Mouse (Mus musculus): ENCODE measurements at regions not wholly inside any gene's neighbourhood (a gene's known extent, or its start where the extent isn't known, plus 50 kb on each side); places are given as distances from the start of the nearest gene placed in this dataset.

DNA sequence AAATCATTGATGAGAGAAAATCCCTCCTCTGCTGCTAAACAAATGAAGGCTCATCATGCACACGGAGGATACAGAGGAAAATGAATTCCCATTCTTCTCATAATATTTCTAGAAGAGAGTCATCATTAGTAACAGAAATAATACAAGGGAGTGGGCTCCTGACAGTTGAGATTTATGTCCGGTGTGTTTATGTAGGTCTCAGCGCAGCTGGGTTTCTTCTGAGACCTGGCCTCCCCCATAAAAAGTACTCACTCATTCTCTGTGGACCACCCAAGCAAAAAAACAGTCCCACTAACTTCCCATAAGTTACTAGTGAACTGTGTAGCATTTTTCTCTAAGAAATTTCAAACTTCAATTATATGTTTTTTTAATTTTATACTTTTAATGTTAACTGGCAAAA, 792.7 kb upstream of the Map3k7 start:
- H3K4me3 ChIP-seq (ENCODE audit: low read length), result no peak overlapping the region
- H3K27me3 ChIP-seq (ENCODE audit: control insufficient read depth, insufficient read depth, low read length), result no peaks in the 10 kb centered on the region
- 19% methylated on average over 3 of the region's 3 CpGs for WGBS

DNA sequence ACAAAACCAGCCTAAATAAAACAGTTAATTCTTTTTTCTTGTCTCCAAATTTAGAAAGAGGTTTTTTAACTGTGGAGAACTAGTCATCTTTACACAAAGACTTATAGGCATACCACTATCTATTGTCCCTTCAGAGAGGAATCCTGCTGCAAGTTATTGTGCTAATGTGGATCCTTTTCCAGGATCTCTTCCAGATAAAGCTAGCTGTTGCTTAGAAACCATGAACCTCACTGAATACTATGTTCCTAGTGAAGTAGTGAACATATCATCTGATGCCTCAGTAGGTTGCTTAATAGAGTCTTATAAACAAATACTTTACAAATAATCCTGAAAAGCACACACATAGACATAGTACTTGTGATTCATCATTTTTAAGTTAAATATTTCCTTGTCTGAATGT, 766.0 kb upstream of the Map3k7 start:
- no peaks in the 10 kb centered on the region for H3K4me1 ChIP-seq (ENCODE audit: control insufficient read depth, insufficient read depth, low read length)
- no peak overlapping the region for H3K9ac ChIP-seq (ENCODE audit: low read depth, low read length)
- H3K27ac ChIP-seq (ENCODE audit: low read depth, low read length), result no peak overlapping the region
- H3K4me3 ChIP-seq (ENCODE audit: low read length), result no peak overlapping the region
- no peaks in the 10 kb centered on the region for H3K36me3 ChIP-seq (ENCODE audit: control insufficient read depth, insufficient read depth, low read length)
- no peaks in the 10 kb centered on the region for H3K27me3 ChIP-seq (ENCODE audit: control insufficient read depth, insufficient read depth, low read length)
- ATAC-seq (ENCODE audit: low FRiP score, low TSS enrichment), result no peak
- no peaks in the 10 kb centered on the region for H3K9me3 ChIP-seq (ENCODE audit: control insufficient read depth, low read length)
- H3K4me2 ChIP-seq (replicated peaks; ENCODE audit: low read depth, low read length), result no peak overlapping the region

More for the DNA sequence above, 792.7 kb upstream of the Map3k7 start:
- H3K36me3 ChIP-seq (ENCODE audit: control insufficient read depth, insufficient read depth, low read length), result no peaks in the 10 kb centered on the region
- ATAC-seq (ENCODE audit: low FRiP score, low TSS enrichment), result peak; percentile 81
- no peaks in the 10 kb centered on the region for H3K9me3 ChIP-seq (ENCODE audit: control insufficient read depth, low read length)
- no peak overlapping the region for H3K27ac ChIP-seq (ENCODE audit: low read depth, low read length)
- no peaks in the 10 kb centered on the region for H3K4me1 ChIP-seq (ENCODE audit: control insufficient read depth, insufficient read depth, low read length)
- no peak overlapping the region for H3K4me2 ChIP-seq (replicated peaks; ENCODE audit: low read depth, low read length)
- no peak overlapping the region for H3K9ac ChIP-seq (ENCODE audit: low read depth, low read length)

DNA sequence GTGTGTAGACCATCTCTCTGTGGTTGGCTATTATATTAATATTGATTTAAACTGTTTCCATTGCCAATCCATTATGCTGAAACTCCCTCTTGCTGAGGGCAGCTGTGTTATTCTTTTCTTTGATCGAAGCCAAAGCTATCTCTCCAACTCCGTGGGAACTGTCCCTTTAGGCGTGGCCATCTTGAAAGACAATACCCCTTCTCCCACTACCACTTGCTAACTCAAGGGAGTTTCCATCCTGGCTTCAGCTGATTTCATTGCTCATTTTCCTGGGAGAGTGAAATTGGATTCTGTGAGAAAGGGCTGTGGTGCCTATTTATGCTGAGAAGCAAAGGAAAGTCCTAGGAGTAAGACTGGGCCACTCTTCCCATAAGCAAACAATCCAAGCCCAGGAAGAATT, 760.6 kb upstream of the Map3k7 start:
- H3K4me3 ChIP-seq (ENCODE audit: low read length), result no peak overlapping the region
- H3K27me3 ChIP-seq (ENCODE audit: control insufficient read depth, insufficient read depth, low read length), result no peaks in the 10 kb centered on the region
- WGBS, result 49% methylated on average over 3 of the region's 3 CpGs
- no peak overlapping the region for H3K9ac ChIP-seq (ENCODE audit: low read depth, low read length)
- no peak overlapping the region for H3K4me2 ChIP-seq (replicated peaks; ENCODE audit: low read depth, low read length)
- ATAC-seq (ENCODE audit: low FRiP score, low TSS enrichment), result peak; percentile 80
- H3K27ac ChIP-seq (ENCODE audit: low read depth, low read length), result no peak overlapping the region
- H3K9me3 ChIP-seq (ENCODE audit: control insufficient read depth, low read length), result no peaks in the 10 kb centered on the region
- H3K4me1 ChIP-seq (ENCODE audit: control insufficient read depth, insufficient read depth, low read length), result no peaks in the 10 kb centered on the region
- H3K36me3 ChIP-seq (ENCODE audit: control insufficient read depth, insufficient read depth, low read length), result no peaks in the 10 kb centered on the region

DNA sequence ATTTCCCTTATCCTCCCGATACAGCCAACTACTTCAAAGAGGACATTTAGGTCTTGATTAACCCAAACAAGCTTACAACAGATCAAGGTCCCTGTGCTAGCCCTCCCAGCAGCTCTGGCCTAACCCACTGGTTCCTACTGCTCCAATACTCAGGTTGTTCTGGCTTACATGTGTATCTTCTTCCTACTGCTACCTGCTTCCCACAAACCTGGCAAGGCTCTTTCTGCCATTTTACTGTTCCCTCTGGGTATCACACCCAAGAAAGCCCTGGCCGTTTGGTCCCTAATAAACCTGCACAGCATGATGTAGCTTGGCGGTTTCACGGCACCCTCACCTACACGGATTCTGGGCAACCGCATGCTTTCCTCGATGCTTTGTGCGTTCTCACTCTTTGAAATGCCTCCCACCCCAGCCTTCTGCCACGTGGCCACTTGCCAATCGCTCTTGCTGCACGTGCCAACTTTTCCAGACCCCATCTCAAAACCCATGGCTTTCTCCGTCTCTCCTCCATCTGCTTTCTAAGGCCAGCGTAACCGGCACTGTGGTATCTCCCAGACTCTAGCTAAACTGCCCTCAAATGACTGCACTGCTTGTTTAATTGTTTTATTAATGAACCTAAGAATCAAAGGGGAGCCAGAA, 758.4 kb upstream of the Map3k7 start:
- no peaks in the 10 kb centered on the region for H3K27me3 ChIP-seq (ENCODE audit: control insufficient read depth, insufficient read depth, low read length)
- no peaks in the 10 kb centered on the region for H3K9me3 ChIP-seq (ENCODE audit: control insufficient read depth, low read length)
- H3K4me1 ChIP-seq (ENCODE audit: control insufficient read depth, insufficient read depth, low read length), result no peaks in the 10 kb centered on the region
- no peak overlapping the region for H3K4me2 ChIP-seq (replicated peaks; ENCODE audit: low read depth, low read length)
- H3K4me3 ChIP-seq (ENCODE audit: low read length), result no peak overlapping the region
- no peak for ATAC-seq (ENCODE audit: low FRiP score, low TSS enrichment)
- WGBS, result 85% methylated on average over 14 of the region's 14 CpGs
- no peak overlapping the region for H3K9ac ChIP-seq (ENCODE audit: low read depth, low read length)
- H3K36me3 ChIP-seq (ENCODE audit: control insufficient read depth, insufficient read depth, low read length), result no peaks in the 10 kb centered on the region
- no peak overlapping the region for H3K27ac ChIP-seq (ENCODE audit: low read depth, low read length)

DNA sequence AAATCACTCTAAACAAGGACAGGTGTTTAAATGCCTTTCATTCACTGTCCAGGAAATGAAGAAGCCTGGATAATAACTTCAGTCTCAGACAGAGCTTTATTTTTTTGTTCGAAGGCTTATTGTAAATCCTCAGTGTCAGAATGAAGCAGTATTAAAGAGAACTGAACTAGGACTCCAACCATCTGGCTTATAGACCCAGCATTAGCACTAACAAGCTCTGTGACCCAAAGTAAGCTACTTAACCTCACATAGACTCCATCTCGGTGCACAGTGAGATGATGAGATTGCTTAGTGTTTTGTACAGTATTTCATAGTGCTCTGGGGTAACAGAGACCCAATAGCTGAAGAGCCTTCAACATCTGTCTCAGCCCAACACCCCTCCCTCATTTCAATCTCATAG, 738.2 kb upstream of the Map3k7 start:
- H3K4me2 ChIP-seq (replicated peaks; ENCODE audit: low read depth, low read length), result no peak overlapping the region
- no peak overlapping the region for H3K27ac ChIP-seq (ENCODE audit: low read depth, low read length)
- no peaks in the 10 kb centered on the region for H3K27me3 ChIP-seq (ENCODE audit: control insufficient read depth, insufficient read depth, low read length)
- no peaks in the 10 kb centered on the region for H3K4me1 ChIP-seq (ENCODE audit: control insufficient read depth, insufficient read depth, low read length)
- no peaks in the 10 kb centered on the region for H3K9me3 ChIP-seq (ENCODE audit: control insufficient read depth, low read length)
- H3K36me3 ChIP-seq (ENCODE audit: control insufficient read depth, insufficient read depth, low read length), result no peaks in the 10 kb centered on the region
- 88% methylated on average over 2 of the region's 2 CpGs for WGBS
- H3K4me3 ChIP-seq (ENCODE audit: low read length), result no peak overlapping the region
- H3K9ac ChIP-seq (ENCODE audit: low read depth, low read length), result no peak overlapping the region
- ATAC-seq (ENCODE audit: low FRiP score, low TSS enrichment), result no peak

DNA sequence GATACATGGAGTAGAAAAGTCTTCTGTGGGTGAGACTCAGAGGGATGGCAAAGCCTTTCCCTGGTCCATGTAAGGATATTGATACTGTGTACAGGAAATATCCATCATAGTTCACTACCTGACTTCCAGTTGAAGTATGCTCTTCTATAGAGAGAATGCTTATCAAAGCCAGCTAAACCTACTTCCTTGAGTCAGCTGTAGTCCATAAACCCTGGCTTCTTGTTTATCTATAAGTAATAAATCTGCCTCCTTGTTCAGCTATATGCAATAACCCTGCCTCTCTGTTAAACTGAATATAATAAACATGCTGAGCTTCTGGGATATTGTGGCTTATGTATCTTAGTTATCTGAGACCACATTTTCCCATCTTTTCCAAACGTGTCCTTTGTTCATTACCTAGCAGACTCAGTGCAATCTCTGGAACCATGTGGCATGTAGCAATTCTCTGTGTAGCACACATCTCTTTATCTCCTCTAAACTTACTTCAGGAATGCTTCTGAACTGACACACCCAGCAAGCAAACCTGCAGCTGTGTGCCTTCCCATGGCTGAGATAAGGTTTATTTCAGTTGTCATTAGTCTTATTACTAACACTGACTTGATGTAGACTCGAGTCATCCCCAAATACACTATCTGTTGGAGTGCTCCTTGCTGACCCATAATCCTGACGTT, 694.9 kb upstream of the Map3k7 start:
- Histone ChIP-seq H3K4me1 (ENCODE audit: control insufficient read depth, insufficient read depth, low read length) (no peaks in the 10 kb centered on the region), H3K27ac (ENCODE audit: low read depth, low read length) (no peak overlapping the region), H3K4me2 (replicated peaks; ENCODE audit: low read depth, low read length) (no peak overlapping the region), H3K27me3 (ENCODE audit: control insufficient read depth, insufficient read depth, low read length) (no peaks in the 10 kb centered on the region), H3K36me3 (ENCODE audit: control insufficient read depth, insufficient read depth, low read length) (no peaks in the 10 kb centered on the region), H3K9ac (ENCODE audit: low read depth, low read length) (no peak overlapping the region), H3K4me3 (ENCODE audit: low read length) (no peak overlapping the region), H3K9me3 (ENCODE audit: control insufficient read depth, low read length) (no peaks in the 10 kb centered on the region)
- 74% methylated on average over 3 of the region's 3 CpGs for WGBS
- no peak for ATAC-seq (ENCODE audit: low FRiP score, low TSS enrichment)

DNA sequence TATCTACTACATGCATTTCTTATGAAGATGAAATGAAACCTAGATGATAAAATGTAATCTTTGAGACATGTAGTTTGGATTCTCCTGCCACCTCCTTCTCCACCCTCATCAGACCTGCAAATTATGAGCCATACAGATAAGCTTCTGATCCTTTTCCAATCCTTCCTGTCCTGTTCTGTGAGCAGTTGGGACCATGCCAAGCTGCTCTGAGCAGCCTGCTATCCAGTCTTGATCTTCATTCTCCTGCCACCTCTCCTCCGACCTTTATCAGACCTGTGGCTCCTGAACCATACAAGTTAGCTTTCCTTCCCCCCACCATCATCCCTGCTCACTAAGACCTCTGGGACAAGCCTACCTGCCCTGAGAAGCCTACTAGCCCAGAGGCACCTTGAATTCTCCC, 689.8 kb upstream of the Map3k7 start:
- H3K4me1 ChIP-seq (ENCODE audit: control insufficient read depth, insufficient read depth, low read length), result no peaks in the 10 kb centered on the region
- no peak overlapping the region for H3K4me3 ChIP-seq (ENCODE audit: low read length)
- no peaks in the 10 kb centered on the region for H3K36me3 ChIP-seq (ENCODE audit: control insufficient read depth, insufficient read depth, low read length)
- no peak overlapping the region for H3K4me2 ChIP-seq (replicated peaks; ENCODE audit: low read depth, low read length)
- no peak for ATAC-seq (ENCODE audit: low FRiP score, low TSS enrichment)
- H3K9me3 ChIP-seq (ENCODE audit: control insufficient read depth, low read length), result no peaks in the 10 kb centered on the region
- H3K9ac ChIP-seq (ENCODE audit: low read depth, low read length), result no peak overlapping the region
- H3K27me3 ChIP-seq (ENCODE audit: control insufficient read depth, insufficient read depth, low read length), result no peaks in the 10 kb centered on the region
- 83% methylated on average over 1 of the region's 1 CpGs for WGBS
- no peak overlapping the region for H3K27ac ChIP-seq (ENCODE audit: low read depth, low read length)

DNA sequence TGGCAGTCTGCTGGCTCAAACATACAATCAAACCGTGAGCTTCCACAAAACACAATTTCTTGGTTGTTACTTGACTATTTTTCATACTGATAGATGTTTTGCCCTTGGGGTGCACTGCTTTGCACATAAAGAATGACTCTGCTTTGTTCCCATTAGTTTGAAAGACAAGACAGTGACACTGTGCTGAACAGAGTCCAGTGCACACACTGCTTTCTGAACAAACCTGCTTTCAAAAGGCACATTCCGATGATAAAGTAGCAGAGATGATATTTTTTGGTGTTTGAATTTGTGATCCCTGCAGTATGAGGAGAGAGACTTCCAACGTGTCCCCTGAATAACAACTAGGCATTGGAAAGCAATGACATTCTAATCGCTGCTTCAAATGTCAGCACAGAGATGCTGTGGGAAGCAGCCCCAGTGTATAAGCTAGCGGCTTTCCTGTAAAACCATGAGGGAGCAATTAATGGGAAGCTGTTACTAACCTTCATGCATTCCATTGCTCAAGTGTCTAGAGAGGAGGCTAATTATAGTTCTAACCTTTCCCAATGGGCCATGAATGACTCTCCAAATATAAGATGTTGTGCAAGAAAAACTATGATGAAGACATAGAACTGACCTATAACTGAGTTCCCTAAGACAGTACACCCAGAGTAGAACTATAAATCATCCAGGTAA, 673.5 kb upstream of the Map3k7 start:
- Histone ChIP-seq H3K4me2 (replicated peaks; ENCODE audit: low read depth, low read length) (no peak overlapping the region), H3K4me3 (ENCODE audit: low read length) (no peak overlapping the region), H3K27me3 (ENCODE audit: control insufficient read depth, insufficient read depth, low read length) (no peaks in the 10 kb centered on the region), H3K27ac (ENCODE audit: low read depth, low read length) (no peak overlapping the region), H3K9ac (ENCODE audit: low read depth, low read length) (no peak overlapping the region), H3K4me1 (ENCODE audit: control insufficient read depth, insufficient read depth, low read length) (no peaks in the 10 kb centered on the region), H3K9me3 (ENCODE audit: control insufficient read depth, low read length) (no peaks in the 10 kb centered on the region), H3K36me3 (ENCODE audit: control insufficient read depth, insufficient read depth, low read length) (no peaks in the 10 kb centered on the region)
- WGBS, result 56% methylated on average over 5 of the region's 5 CpGs
- ATAC-seq (ENCODE audit: low FRiP score, low TSS enrichment), result no peak

DNA sequence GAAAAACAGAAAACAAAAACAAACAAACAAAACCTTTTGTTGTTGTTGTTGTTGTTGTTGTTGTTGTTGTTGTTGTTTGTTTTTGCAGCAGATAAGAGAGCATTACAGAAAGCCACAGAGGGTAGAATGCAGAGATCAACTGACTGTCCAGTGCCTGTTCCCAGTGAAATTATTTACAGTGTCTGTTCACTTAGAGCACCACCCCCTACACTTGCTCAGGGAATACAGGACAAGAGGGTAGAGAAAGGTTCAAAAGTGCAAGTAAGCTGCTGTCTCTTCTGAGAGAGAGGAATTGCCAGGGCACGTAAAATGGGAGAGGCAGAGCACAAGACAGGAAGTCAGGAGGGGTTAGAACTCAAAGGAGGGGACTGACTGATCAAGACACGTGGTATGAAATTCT, 670.1 kb upstream of the Map3k7 start:
- 49% methylated on average over 2 of the region's 2 CpGs for WGBS
- no peak overlapping the region for H3K27ac ChIP-seq (ENCODE audit: low read depth, low read length)

More for the DNA sequence above, 670.1 kb upstream of the Map3k7 start:
- no peak overlapping the region for H3K4me3 ChIP-seq (ENCODE audit: low read length)
- H3K4me1 ChIP-seq (ENCODE audit: control insufficient read depth, insufficient read depth, low read length), result no peaks in the 10 kb centered on the region
- H3K9ac ChIP-seq (ENCODE audit: low read depth, low read length), result no peak overlapping the region
- H3K36me3 ChIP-seq (ENCODE audit: control insufficient read depth, insufficient read depth, low read length), result no peaks in the 10 kb centered on the region
- no peak for ATAC-seq (ENCODE audit: low FRiP score, low TSS enrichment)
- H3K4me2 ChIP-seq (replicated peaks; ENCODE audit: low read depth, low read length), result no peak overlapping the region
- no peaks in the 10 kb centered on the region for H3K9me3 ChIP-seq (ENCODE audit: control insufficient read depth, low read length)
- H3K27me3 ChIP-seq (ENCODE audit: control insufficient read depth, insufficient read depth, low read length), result no peaks in the 10 kb centered on the region
